Mouse (Mus musculus) embryo, embryonic 10 days (tissue): ENCODE measurements around the gene Tsfm.
"Not testable (repeated sequence)": the region's sequence is repeated elsewhere in the genome, so short reads cannot be mapped to it uniquely, and the experiment has no call there.

Experiments used
- DNase-seq: peaks from one replicate; pipeline ENCODE4 v3.0.0-alpha.2; 2015; ENCODE audit warnings: low spot score

Gene Tsfm

DNA sequence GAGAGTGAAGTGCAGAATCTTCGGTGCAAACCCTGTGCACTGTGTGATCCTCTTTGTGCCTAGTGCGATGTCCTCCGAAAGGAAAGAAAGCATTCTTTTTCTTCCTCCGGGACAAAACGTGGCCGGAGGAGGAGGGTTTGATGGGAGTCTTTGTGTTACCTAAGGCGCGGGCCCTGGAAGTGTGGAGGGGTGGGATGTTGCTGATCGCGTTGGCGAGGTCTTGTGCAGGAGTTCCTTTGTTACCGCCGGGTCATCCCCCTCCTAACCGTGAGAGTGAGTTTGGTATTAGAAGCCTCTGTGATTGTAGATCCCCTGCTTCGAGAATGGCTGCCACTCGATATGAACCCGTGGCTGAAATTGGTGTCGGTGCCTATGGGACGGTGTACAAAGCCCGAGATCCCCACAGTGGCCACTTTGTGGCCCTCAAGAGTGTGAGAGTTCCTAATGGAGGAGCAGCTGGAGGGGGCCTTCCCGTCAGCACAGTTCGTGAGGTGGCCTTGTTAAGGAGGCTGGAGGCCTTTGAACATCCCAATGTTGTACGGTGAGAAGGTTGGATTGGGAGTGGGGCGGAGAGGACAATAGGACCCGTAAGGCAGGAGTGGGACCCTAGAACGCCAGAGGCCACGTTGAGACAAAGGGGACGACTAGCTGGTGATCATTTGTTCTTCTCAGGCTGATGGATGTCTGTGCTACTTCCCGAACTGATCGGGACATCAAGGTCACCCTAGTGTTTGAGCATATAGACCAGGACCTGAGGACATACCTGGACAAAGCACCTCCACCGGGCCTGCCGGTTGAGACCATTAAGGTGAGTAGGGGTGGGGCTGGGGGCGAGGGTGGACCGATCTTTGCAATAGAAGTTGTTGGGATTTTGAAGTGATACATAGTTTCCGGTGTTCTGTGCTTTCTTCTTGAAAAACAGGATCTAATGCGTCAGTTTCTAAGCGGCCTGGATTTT, 33.6 kb upstream of the Tsfm start:
- DNase-seq, result peak; percentile 35

DNA sequence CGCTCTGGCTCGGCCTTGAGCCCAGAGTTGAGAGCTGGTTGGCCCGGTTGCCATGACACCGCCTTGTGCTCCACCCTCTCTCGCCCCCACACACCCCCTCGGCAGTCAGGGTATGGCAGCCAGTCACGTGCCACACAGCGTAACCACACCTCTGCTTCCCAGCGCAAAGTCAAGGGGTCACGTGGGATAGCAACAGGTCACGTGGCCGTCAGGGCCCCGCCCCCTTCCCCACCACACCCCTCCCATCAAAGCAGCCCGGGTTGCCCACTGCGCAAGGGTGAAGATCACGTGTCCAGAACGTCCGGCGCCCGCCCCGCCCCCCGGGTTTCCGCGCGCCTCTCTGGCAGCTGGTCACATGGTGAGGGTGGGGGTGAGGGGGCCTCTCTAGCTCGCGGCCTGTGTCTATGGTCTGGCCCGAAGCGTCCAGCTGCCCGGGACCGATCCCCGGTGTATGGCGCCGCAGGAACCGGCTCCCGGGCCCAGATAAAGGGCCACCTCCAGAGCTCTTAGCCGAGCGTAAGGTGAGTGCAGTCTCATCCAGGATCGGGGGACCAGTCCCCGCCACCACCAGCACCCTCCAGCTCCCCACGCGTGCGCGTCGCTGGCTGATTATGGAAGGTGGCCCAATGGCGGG, 32.7 kb upstream of the Tsfm start, which contains the start of gene Cdk4:
Cdk4 (plus strand) TSS at position 296 of the 634 bp plus-strand sequence.
- peak; percentile 98 for DNase-seq

DNA sequence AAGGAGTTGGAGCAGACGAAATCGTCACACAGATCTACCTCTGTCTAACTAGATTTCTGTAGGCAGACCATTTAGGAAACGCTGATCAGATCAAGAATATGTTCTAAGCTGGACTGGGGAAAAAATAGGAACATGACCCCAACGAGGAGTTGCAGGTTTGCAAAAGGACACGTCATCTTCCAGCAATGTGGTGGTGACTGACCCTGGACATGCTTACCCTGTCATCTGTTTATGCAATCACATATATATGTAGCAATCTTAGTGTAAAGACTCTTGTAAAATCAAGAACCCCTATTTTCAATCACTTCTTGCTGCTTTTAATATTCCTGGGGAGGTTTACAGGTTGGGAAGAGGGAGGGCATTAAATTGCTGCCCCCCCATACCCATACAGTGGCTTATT, 31.9 kb upstream of the Tsfm start:
- no peak for DNase-seq

DNA sequence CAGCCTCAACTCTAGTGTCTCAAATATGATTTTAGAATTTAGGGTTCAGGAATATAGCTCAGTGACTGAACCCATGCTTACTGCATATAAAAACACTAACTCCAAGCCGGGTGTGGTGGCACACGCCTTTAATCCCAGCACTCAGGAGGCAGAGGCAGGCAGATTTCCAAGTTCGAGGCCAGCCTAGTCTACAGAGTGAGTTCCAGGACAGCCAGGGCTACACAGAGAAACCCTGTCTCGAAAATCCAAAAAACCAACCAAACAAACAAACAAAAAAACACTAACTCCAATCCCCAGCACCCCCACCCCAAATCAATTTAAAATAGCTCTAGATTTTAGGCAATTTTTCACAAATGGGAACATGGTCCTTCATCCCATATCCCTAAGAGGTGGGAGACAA, 31.5 kb upstream of the Tsfm start:
- DNase-seq, result not testable (repeated sequence)

DNA sequence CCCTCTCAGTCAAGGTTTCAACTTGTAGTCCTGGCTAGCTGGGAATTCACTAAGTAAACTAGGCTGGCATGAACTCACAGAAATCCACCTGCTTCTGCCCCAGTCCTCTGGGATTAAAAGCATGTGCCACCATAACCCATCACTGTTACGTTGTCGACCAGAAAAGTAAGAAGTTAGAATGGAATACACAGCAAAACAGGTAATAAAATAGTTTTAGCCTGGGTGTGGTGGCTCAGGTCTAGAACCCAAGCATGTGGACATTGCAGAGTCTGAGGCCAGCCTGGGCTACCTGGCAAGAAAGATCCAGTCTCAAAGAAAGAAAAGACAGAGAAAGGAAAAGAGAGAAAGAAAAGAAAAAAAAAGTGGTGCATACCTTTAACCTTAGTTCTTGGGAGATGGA, 30.9 kb upstream of the Tsfm start:
- no peak for DNase-seq

DNA sequence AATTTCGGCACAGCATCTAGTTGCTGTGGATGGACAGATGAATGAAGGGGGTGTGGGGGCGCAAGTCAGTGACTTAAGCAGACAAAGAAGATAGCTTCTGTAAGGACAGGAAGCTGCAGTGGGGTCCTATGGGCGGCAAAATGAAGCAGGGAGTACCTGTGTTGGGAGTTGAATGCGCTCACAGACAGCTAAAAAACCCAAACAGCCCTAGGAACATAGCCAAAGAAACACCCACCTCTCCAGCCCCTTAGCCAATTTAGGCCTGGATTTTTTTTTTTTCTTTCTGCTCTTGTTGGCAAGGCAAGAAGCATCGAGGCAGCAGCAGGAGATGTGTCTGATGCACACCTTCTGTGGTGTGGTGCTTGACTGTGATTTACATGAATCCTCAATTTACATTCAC, 30.4 kb upstream of the Tsfm start:
- DNase-seq, result no peak

DNA sequence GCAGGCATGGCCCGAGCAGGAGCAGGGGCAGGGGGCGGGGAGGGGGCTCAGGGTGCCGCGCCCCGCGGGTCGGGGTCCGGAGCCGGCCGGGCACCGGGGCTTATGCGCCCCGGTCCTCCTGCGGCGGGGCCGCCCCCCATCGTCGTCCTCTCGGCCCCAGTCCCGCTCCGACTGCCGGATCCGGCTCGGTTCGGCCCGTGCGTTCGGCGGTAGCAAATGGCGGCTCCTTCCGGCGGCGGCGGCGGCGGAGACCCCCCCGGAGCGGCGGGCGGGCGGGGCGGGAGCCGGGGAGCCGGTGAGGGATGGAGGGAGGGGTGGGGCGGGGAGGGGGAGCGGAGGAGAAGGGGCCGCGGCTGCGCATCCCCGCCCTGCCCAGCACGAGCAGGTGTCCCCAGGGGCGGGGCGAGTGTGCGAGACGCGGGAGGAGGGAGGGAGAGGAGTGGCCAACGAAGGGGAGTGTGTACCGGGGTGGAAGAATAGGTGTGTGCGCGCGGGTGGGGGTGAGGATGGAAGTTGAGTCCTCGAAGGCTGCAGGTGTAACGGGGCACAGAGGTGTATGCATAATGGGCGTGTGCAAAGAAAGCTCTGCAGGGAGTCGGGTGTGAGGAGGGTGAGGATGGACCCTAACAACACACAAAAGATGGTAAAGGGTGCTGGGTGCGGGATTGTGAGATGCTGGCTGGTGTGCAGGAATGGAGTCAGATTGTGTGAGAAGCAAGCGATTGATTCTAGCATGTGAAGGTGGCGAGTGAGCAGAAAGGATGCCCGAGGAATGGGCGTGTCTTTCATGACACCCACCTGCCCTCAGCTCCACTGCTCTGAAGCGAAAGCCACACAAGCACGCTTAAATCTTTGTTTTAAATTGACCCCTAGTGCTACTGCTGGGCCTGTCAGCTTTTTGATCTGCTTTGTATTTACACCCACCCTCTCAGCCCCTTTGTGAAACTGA, 29.6 kb upstream of the Tsfm start, which contains the start of gene March9:
March9 (minus strand) TSS at position 217 of the 949 bp plus-strand sequence.
- DNase-seq, result peak; percentile 83

DNA sequence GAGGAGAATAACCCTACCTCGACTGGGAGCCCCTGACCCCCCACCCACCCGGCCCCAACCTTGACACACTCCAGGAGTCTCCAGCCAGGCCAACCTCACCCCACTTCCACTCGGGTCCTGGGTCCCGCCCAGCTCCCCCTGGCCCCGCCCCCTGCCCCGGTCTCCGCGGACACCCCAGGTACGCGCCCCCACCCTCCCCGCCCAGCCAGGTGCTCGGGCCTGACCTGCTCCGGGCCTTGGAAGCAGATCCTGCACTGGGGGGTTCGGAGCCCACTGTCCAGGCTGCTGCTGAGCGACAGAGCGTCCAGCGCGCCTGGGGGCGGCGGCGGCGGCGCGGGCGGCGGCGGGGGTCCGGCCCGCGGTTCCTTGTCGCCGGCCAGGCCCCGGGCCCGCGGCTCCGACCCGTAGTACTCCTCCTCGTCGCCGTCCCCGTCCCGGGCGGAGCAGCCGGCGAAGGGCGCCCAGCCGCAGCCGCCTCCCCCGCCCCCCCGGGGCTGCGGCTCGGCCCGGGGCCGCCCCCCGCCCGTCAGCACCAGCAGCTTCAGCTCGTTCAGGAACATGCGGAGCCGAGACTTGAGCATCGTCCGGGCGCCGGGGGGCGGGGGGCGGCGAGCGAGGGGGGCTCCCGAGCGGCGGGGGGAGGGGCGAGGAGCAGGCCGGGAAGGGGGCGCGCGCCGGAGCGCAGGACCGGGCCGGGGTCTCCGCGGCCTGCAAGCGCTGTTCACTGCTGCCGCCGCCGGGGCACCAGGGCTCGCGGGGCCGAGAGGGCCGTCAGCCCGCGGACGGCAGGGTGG, 28.7 kb upstream of the Tsfm start:
- DNase-seq, result no peak

DNA sequence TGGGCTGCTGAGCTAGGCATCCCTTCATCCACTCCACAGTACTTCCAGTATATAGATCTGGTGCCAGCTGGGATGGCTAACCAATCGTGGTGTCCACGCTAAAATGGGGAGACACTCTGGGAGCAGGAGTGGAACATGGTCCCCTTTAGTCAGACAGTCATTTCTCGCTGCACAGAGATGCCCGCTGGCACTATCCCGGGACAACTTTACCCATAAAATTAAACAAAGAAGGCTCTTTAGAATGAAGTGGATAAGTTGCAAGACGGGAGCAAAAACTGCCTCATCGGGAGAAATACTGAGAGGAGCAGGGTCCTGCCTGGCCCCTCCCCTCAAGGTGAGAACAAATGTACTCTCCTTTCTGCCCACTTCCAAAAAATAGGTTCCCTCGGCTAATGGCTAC, 28.1 kb upstream of the Tsfm start:
- no peak for DNase-seq

DNA sequence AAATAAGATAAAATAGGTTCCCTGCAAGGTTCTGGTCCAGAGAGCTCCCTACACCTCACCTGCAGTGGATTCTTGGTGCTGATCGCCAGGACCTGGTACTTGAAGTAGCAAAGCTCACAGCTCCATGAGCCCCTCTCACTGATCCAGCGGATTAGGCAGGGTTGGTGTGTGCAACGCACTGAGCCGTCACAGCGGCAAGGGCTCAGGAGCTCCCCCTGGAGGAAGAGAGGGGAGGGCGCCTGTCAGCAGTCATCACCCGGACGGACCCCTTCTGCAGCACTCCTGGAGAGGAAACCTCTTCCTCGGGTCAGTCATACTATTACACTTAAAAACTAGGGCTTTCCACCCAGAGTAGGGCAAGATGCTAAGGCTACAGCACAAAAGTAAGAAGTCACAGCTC, 27.5 kb upstream of the Tsfm start:
- DNase-seq, result peak; percentile 93

DNA sequence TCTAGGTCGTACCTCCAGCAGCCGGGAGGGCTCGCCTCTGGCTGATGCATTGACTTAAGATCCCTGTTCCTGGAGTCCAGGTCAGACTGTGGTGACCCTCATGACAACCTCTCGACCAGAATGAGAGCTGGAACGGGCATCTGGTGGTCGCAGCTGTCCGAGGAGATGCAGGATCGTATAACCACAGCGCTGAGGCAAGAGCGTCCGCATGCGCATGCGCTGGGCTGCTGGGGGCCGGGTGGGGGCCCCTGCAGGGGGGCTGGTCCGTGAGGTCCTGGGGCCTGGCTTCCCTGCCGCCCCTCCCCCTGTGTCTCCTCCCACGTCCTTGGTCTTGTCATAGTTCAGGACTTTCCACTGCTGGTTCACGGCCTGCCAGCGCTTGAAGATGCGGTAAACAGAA, 25.9 kb upstream of the Tsfm start:
- no peak for DNase-seq

DNA sequence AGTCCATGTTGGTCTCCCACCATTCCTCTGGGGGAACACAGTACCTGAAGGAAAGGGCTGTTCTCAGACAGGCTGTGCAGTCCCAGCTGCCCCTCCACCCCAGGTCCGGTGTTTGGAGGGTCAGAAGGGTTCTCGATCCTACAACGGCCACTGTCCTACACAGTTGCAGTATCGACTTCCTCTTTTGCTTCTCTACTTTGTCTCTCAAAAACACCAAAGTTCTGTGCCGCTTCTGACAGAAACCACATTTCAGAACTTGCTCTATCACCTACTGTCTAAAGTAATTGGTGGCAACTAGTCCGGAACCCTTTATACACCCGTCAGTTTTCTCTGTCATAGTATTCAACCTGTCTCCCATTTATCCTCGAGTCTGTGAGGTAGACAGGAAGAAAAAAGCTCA, 24.8 kb upstream of the Tsfm start:
- no peak for DNase-seq

DNA sequence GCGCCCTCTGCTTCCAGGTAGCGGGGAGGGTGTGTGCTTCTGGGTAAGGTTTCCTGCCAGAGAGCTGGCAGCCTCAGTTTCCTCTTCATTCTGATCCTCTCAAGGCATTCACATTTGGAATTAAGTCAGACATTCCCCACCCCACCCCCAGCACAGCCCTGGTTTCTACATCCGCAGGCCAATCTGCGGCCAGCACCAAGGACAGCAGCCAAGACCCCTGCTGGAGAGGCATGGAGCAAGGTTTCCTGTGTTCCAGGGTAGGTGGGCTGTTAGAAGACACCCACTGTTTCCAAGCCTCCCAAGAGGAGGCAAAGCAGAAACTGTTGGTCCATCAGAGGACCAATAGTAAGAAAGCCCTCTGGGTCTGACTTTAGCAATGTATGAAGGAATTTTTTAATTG, 24.0 kb upstream of the Tsfm start:
- DNase-seq, result peak; percentile 57

DNA sequence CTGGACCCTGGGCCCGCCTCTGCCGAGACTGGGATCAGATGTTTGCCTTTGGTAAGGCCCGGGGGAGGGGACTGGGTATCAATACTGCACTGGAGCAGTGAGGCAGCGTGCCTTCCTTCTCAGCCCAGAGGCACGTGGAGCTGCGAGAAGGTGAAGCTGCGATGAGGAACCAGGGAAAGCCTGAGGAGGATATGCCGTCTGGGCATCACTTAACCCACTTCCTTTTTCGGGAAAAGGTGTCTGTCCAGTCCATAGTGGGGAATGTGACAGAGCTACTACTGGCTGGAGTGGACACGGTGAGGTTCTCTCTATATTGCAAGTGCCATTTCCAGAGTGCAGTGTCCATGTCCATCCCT, 19.5 kb upstream of the Tsfm start:
- no peak for DNase-seq

DNA sequence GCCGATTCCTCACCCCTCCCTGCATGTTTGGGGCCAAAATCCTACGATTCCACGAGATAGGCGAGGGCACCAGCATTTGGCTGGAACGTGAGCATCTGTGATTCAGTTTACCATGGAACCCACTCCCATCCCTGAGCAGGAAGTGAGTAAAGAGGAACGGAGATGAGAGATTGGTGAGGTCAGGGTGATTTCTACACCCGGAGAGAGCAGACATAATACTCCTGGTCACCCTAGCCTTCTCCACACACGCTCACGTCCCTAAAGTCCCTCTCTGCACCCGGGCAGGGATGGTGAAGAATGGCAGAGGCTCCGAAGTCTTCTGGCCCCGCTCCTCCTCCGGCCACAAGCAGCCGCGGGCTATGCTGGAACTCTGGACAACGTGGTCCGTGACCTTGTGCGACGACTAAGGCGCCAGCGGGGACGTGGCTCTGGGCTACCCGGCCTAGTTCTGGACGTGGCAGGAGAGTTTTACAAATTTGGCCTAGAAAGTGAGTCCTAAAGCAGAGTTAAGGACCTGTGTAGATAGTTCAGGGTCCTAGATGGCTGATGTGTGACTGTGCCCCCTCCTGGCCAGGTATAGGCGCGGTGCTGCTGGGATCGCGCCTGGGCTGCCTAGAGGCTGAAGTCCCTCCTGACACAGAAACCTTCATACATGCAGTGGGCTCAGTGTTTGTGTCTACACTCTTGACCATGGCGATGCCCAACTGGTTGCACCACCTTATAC, 18.9 kb upstream of the Tsfm start:
- no peak for DNase-seq

DNA sequence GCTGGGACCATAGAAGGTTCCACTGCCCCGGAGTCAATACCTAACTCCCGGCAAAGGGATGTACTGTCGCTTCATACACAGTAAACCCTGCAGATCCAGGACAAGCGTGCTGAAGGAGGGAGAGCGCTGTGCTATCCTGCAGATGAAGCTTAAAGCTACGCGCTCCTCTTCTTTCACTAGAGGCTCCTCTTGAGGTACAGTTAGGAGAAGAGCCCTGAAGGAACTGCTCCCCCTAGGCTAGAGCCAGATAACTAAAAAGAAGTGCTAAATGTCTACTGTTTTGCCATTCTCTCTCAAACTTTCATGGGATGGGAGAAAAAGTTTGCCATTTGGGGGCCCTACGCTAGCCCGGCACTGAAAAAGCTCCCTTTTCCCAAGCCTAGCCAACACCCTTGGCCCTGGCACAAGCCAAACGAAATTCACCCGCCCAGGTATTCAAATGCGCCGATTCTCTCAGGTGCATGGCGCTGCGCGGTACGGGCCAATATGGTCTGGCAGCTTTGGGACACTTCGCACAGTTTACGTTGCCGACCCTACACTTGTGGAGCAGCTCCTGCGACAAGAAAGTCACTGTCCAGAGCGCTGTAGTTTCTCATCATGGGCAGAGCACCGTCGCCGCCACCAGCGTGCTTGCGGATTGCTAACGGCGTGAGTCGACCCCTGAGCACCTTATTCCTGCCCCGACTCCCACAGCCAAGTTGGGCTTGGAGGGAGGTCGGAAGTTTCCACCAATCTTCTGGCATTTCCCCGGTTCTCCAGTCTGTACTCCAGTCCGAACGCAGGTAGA, 18.2 kb upstream of the Tsfm start:
- no peak for DNase-seq

DNA sequence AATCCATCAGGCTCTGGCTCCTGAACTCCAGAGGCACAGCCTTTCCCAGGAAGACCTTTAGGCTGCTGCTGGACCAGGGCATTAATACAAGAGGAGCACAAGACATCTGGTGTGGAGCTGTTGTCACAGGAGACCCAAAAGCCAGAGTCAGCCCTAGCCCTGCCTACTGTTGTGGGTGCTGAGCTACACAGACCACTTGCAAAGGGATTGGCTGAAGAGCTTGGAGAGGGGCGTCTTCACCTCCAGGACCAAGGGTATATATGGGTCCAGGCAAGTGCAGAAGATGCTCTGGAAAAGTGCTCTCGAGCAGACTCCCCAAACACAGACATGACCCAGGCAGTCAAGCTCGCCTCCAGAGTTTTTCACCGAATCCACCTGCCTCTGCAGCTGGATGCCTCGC, 17.3 kb upstream of the Tsfm start, which contains the start of gene Cyp27b1:
Cyp27b1 (plus strand) TSS at position 297 of the 400 bp plus-strand sequence.
- no peak for DNase-seq

DNA sequence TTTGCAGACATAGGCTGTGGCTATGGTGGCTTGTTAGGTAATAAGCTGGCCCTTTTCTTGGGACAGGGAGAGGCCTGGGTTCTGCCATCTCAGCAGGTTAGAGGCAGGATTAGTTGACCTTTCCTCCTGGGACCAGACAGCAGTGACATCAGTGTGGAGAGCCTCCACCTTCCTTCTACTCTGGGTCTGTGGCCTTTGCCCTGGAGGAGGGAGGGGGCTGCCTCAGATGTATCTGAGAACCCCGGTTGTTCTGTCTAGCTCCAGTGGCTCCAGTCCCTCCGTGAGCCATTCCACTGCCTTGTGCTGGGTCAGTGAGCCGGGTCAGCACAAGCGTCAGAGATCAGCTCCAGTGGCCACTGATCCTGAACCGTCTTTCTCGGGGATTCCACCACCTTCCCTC, 12.5 kb upstream of the Tsfm start:
- DNase-seq, result no peak

DNA sequence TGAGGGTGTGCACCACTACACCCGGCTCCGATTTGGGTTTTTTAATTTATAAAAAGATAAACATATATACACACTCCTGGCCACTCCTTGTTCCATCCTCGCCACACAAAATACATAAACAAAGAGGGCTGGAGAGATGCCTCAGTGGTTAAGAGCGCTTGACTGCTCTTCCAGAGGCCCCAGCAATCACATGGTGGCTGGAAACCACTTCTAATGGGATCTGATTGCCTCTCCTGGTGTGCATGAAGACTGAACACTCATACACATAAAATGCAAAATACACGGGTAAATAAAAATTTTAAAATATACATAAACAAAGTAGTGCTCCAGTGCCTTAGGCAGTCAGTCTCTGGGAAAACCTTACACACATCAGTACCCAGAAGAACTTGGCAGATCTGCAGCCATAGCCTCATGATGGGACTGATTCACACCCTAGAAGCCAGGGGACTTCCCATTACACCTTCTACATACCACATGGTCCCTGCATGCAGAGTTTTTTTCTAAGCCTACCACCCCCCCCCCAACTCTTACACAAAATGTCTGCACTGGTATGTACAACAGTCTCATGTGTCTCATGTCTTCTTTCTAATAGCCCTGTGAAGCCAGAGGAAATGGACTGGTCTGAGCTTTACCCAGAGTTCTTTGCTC, 12.0 kb upstream of the Tsfm start:
- DNase-seq, result no peak
